Mouse (Mus musculus) right cerebral cortex, postnatal 14 days (tissue): ENCODE measurements at regions not wholly inside any gene's neighbourhood (a gene's known extent, or its start where the extent isn't known, plus 50 kb on each side); places are given as distances from the start of the nearest gene placed in this dataset.
A peak's percentile ranks its signal among the peaks of the same experiment; 100 is the strongest.
"Not testable (repeated sequence)": the region's sequence is repeated elsewhere in the genome, so short reads cannot be mapped to it uniquely, and the experiment has no call there.

Source experiments
- DNase-seq: peaks from one replicate; pipeline ENCODE4 v3.0.0; 2022

DNA sequence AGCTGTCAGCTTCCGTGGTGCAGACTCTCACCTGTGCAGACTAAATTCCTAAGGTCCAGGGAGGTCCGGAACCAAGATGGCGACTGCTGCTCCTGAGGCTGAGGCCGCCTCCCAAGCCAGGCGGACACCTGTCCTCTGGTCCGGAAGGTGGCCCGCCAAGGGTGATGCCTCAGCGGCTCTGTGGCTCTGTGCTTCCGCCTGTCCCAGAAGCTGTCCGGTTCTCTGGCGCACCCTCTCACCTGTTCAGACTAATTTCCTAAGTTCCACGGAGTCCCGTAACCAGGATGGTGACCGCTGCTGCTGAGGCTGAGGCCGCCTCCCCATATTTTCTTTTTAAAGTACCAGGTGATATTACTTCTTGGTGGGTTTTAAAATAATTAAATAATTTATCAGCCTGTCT lies 65.4 kb upstream of the B3galnt2 start:
- DNase-seq: not testable (repeated sequence)

DNA sequence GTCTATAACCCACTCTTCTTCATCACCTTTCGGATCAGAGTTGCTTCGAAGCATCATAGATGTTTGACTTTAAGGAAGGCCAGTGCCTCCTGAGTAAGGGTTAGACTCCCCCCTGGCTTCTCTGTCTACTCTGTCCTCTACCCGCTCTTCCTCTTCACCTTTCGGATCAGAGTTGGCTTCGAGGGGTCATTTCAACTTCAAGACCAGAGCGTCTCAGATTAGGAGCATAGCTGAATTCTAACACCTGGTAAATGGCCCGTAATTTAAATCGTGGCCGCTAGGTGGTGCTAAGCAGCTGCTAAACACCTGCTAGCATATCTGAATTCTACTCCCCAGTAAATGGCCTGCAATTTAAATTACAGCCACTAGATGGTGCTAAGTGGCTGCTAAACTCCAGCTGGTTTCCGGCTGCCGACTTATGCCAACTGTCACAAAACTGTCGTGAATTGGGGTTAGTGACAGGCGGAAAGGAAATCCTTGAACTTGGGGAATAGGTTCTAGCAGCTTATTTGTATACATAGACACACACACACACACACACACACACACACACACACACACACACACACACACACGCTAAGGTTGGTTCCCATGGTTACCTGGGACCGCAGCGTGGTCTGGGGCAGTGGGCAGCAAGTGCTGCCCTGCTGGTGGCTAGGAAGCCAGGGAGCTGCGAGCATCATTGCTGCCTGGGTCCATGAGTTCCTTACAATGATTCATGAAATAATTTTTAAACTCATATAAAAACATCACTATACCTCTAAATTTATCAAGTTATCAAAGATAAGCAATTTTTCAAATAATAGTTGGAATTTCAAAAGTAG lies 64.8 kb upstream of the B3galnt2 start:
- peak; percentile 91 for DNase-seq

DNA sequence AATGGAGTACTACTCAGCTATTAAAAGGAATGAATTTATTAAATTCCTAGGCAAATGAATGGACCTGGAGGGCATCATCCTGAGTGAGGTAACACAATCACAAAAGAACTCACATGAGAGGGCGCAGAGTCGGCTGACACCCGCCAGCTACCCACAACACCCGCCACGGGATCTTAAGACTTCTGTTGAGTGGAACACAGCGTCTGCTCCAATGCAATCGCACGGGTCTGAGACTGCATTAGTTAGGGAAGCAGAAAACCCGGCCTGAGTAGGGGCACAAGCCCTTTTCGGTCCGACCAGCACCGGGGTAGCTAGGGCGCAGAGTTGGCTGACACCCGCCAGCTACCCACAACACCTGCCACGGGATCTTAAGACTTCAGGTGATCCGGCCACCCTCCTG lies 52.1 kb upstream of the B3galnt2 start:
- DNase-seq: not testable (repeated sequence)
